Mouse (Mus musculus) lung, postnatal 0 days (tissue): ENCODE data around the gene Gm9887.

Experiments
- CTCF ChIP-seq: IDR thresholded peaks from 2 replicates; pipeline ENCODE4 v1.5.1; 2016; ENCODE audit warnings: antibody characterized with exemption, mild to moderate bottlenecking
- EP300 ChIP-seq: IDR thresholded peaks from 2 replicates; pipeline ENCODE4 v1.6.1; 2016; ENCODE audit warnings: antibody characterized with exemption, mild to moderate bottlenecking, control low read depth

DNA sequence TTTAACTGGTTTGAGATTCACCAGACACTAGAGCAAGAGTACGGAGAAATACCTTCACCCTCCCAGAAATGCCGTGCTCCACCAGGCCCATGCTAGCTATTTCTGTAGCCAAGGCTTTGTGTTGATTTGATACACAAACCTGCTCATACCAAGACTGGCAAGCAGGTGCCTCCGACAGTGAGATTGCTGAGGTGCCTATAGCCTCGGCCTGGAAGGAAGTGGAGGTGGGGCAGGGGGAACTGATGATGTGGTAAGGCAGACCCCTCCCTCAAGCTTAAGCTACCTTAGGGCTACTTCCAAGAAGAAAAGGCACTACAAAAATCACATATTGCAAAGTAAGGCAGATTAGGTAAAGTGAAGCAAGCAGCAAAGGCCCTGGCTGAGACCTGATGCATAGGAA, 28.1 kb upstream of the Gm9887 start:
- TF ChIP-seq CTCF (no peak), EP300 (no peak)
